Mouse (Mus musculus): ENCODE results near the gene Tmem39a. TPM values are rescaled to one million over a fixed set of nuclear protein-coding genes. Genes with fewer than 3 reads are reported as not detected.

Gene Tmem39a
- total and polyA plus RNA-seq, 2 experiments from 2014 or later: 23.3 to 28.7 TPM

DNA sequence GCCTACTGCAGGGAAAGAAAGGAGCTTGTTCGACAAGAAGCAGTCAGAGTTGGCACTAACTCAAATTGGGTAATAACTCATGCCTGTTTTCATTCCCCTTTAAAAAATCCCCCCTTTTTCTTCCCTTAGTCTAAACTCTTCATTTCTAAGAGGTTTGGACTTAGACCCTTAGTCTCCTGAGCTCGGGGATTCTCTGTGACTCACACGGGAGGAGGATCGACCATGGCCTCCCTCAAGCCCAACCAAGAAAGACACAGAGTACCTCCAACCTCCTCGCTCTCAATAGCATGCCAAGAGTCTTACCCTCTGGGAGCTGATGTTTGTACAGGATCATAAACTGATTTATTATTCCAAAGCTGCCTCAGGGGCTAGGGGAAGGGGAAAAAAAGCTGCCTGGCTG lies 54.1 kb downstream of the Tmem39a start:
- no peak overlapping the region for H3K9ac ChIP-seq (replicated peaks; ENCODE audit: low read depth, low read length)
- H3K27ac ChIP-seq (ENCODE audit: low read depth): no peak overlapping the region
- H3K4me2 ChIP-seq (ENCODE audit: low read depth, low read length): no peak overlapping the region
- no peaks in the 10 kb centered on the region for H3K9me3 ChIP-seq (replicated peaks; ENCODE audit: control insufficient read depth, low read length)
- H3K27me3 ChIP-seq (ENCODE audit: control insufficient read depth, insufficient read depth, low read length): no peaks in the 10 kb centered on the region
- ATAC-seq (ENCODE audit: insufficient read depth, low read depth) (no peak), DNase-seq (ENCODE audit: low spot score) (no peak)
- 79% methylated on average over 5 of the region's 5 CpGs for WGBS
- peaks cover 94% of the 10 kb centered on the region for H3K36me3 ChIP-seq (replicated peaks; ENCODE audit: control insufficient read depth, insufficient read depth, low read length)
- no peak for TF ChIP-seq CTCF (IDR thresholded peaks at IDR 0.05; ENCODE audit: low read depth)
- TF ChIP-seq EP300 (IDR thresholded peaks at IDR 0.05; ENCODE audit: low read depth): no peak
- H3K4me1 ChIP-seq (ENCODE audit: control insufficient read depth, insufficient read depth): no peaks in the 10 kb centered on the region
- no peak overlapping the region for H3K4me3 ChIP-seq (ENCODE audit: low read depth, low read length)

DNA sequence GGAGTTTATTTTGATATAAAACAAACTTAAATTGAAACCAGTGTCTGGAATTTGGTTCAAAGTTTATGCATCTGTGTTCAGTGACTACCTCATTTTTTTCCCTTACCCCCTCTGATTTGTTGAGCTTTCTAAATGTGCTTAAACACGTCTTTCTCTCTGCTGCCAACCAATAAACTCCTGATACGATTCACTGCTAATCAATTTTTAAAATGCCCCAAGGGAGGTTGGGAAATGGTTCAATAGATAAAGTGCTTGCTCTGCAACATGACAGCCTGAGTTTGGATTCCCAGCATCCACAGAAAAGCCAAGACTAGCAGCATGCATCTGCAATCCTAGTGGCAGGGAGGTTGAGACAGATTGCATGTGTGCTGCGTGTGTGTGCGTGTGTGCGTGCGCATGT lies 55.1 kb downstream of the Tmem39a start:
- H3K9me3 ChIP-seq (replicated peaks; ENCODE audit: control insufficient read depth, low read length): no peaks in the 10 kb centered on the region
- H3K36me3 ChIP-seq (replicated peaks; ENCODE audit: control insufficient read depth, insufficient read depth, low read length): peaks cover 94% of the 10 kb centered on the region
- no peak for TF ChIP-seq CTCF (IDR thresholded peaks at IDR 0.05; ENCODE audit: low read depth)
- TF ChIP-seq EP300 (IDR thresholded peaks at IDR 0.05; ENCODE audit: low read depth): no peak
- DNase-seq (ENCODE audit: low spot score): no peak
- H3K27me3 ChIP-seq (ENCODE audit: control insufficient read depth, insufficient read depth, low read length): no peaks in the 10 kb centered on the region
- no peak overlapping the region for H3K27ac ChIP-seq (ENCODE audit: low read depth)
- H3K4me2 ChIP-seq (ENCODE audit: low read depth, low read length): no peak overlapping the region
- H3K4me3 ChIP-seq (ENCODE audit: low read depth, low read length): no peak overlapping the region
- 93% methylated on average over 6 of the region's 6 CpGs for WGBS
- ATAC-seq (ENCODE audit: insufficient read depth, low read depth): no peak
- no peaks in the 10 kb centered on the region for H3K4me1 ChIP-seq (ENCODE audit: control insufficient read depth, insufficient read depth)
- no peak overlapping the region for H3K9ac ChIP-seq (replicated peaks; ENCODE audit: low read depth, low read length)

DNA sequence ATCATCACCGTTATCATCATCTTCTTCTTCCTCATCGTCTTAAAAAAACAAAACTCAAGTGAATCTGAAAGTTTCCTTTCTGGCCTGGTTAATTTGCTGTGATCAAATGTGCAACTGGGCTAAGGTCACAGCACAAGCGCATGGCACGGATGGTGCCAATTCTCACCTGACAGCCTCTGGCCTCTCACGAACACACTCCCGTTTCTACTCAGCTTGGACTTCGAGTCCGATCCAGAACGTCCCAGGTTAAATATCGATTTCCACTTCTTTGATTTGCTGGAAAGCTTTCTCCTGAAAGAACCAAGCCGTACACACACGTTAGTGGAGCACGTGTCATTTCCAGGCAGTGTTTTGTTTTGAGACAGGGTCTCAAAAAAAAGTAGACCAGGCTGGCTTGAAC lies 59.5 kb downstream of the Tmem39a start:
- DNase-seq (ENCODE audit: low spot score): no peak

DNA sequence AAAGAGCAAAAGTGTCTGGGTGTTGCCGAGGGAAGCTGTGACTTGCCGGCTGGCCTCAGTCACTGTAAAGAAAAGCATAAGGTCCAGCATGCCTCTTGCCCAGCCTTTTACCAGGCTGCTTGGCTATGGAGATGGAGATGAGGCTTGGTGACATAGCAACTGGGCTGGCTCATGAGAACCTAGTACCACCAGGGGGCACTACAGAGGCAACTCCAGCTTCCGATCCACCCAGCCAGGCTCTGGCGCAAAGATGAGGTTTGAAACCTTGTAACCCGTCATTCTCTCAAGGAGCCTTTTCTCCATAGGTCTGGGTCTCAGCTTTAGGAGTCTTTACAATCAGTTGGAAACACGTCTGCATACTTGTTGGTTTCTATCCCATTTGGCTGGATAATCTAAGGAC lies 60.6 kb downstream of the Tmem39a start:
- WGBS: 28% methylated on average over 6 of the region's 6 CpGs
- Histone ChIP-seq H3K9me3 (replicated peaks; ENCODE audit: control insufficient read depth, low read length) (no peaks in the 10 kb centered on the region), H3K4me3 (ENCODE audit: low read depth, low read length) (no peak overlapping the region), H3K27me3 (ENCODE audit: control insufficient read depth, insufficient read depth, low read length) (no peaks in the 10 kb centered on the region), H3K4me1 (ENCODE audit: control insufficient read depth, insufficient read depth) (peaks cover 30% of the 10 kb centered on the region), H3K9ac (replicated peaks; ENCODE audit: low read depth, low read length) (no peak overlapping the region), H3K27ac (ENCODE audit: low read depth) (no peak overlapping the region), H3K4me2 (ENCODE audit: low read depth, low read length) (no peak overlapping the region), H3K36me3 (replicated peaks; ENCODE audit: control insufficient read depth, insufficient read depth, low read length) (peaks cover 79% of the 10 kb centered on the region)
- DNase-seq (ENCODE audit: low spot score) (peak; percentile 84), ATAC-seq (ENCODE audit: insufficient read depth, low read depth) (peak; percentile 44)
- TF ChIP-seq CTCF (IDR thresholded peaks at IDR 0.05; ENCODE audit: low read depth) (peak; percentile 85), EP300 (IDR thresholded peaks at IDR 0.05; ENCODE audit: low read depth) (no peak)

More for the DNA sequence above, 59.5 kb downstream of the Tmem39a start:
- 95% methylated on average over 13 of the region's 13 CpGs for WGBS
- no peak overlapping the region for H3K9ac ChIP-seq (replicated peaks; ENCODE audit: low read depth, low read length)
- no peak overlapping the region for H3K4me2 ChIP-seq (ENCODE audit: low read depth, low read length)
- no peak overlapping the region for H3K27ac ChIP-seq (ENCODE audit: low read depth)
- H3K9me3 ChIP-seq (replicated peaks; ENCODE audit: control insufficient read depth, low read length): no peaks in the 10 kb centered on the region
- no peak for ATAC-seq (ENCODE audit: insufficient read depth, low read depth)
- H3K4me3 ChIP-seq (ENCODE audit: low read depth, low read length): no peak overlapping the region
- H3K4me1 ChIP-seq (ENCODE audit: control insufficient read depth, insufficient read depth): peaks cover 21% of the 10 kb centered on the region
- no peaks in the 10 kb centered on the region for H3K27me3 ChIP-seq (ENCODE audit: control insufficient read depth, insufficient read depth, low read length)
- peaks cover 80% of the 10 kb centered on the region for H3K36me3 ChIP-seq (replicated peaks; ENCODE audit: control insufficient read depth, insufficient read depth, low read length)
- no peak for TF ChIP-seq EP300 (IDR thresholded peaks at IDR 0.05; ENCODE audit: low read depth)
- no peak for TF ChIP-seq CTCF (IDR thresholded peaks at IDR 0.05; ENCODE audit: low read depth)

DNA sequence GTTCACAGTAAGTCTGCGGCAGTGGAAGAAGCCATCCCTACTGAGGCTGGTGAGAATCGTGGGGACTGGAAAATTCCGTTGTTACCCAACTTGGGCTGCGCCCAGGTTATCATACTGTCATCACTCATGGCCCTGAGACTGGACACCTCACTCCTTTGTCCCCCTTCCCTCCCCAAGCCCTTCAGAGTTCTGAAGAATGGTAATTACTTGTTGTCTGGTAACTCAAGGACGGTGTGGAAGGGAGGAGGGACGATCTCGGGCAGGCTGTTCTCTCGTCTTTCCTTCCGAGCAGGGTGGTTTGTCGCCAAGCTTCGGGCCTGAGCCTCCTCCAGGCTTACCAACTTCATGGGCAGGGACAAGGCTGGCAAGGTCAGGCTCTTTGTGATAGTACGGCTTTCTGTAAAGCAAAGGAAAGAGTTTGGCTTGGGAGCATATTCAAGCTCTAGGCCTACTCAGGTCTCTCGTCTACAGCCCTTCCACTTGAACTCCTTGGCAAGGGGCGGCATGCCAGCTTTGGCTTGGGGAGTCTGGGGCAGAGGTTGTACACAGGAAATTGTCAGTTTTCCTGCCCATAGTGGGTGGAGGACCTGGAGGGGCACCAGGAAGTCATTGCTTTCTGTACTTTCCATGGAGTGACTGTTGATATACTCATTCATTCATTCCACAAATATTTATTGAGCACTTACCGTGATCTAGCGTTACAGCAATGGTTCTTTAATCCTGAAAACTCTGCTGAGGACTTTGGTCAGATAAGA lies 62.4 kb downstream of the Tmem39a start:
- 47% methylated on average over 16 of the region's 16 CpGs for WGBS
- no peaks in the 10 kb centered on the region for H3K9me3 ChIP-seq (replicated peaks; ENCODE audit: control insufficient read depth, low read length)
- H3K4me1 ChIP-seq (ENCODE audit: control insufficient read depth, insufficient read depth): peaks cover 48% of the 10 kb centered on the region
- peaks cover 81% of the 10 kb centered on the region for H3K36me3 ChIP-seq (replicated peaks; ENCODE audit: control insufficient read depth, insufficient read depth, low read length)
- DNase-seq (ENCODE audit: low spot score): no peak
- H3K4me2 ChIP-seq (ENCODE audit: low read depth, low read length): no peak overlapping the region
- no peak overlapping the region for H3K9ac ChIP-seq (replicated peaks; ENCODE audit: low read depth, low read length)
- no peak overlapping the region for H3K4me3 ChIP-seq (ENCODE audit: low read depth, low read length)
- no peak for TF ChIP-seq CTCF (IDR thresholded peaks at IDR 0.05; ENCODE audit: low read depth)
- H3K27me3 ChIP-seq (ENCODE audit: control insufficient read depth, insufficient read depth, low read length): no peaks in the 10 kb centered on the region
- peak overlapping the region; percentile 74 for H3K27ac ChIP-seq (ENCODE audit: low read depth)
- ATAC-seq (ENCODE audit: insufficient read depth, low read depth): no peak

DNA sequence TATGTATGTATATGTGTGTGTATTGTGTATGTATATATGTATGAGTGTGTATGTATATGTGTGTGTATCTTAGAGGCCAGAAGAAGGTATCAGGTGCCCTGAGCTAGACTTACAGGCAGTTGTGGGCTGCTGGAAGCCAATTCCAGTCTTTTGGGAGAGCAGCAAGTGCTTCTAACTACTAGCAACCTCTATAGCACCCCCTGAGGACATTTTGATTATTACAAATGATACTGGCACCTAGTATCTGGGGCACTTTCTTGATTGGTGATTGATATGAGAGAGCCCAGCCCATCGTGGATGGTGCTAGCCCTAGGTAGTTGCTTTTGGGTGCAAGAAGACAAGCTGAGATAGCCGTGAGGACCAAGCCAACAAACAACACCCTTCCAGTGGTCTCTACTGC lies 63.8 kb downstream of the Tmem39a start:
- TF ChIP-seq EP300 (IDR thresholded peaks at IDR 0.05; ENCODE audit: low read depth): no peak
- peak; percentile 30 for TF ChIP-seq CTCF (IDR thresholded peaks at IDR 0.05; ENCODE audit: low read depth)
- Histone ChIP-seq H3K36me3 (replicated peaks; ENCODE audit: control insufficient read depth, insufficient read depth, low read length) (peaks cover 67% of the 10 kb centered on the region), H3K9ac (replicated peaks; ENCODE audit: low read depth, low read length) (no peak overlapping the region), H3K4me3 (ENCODE audit: low read depth, low read length) (no peak overlapping the region), H3K9me3 (replicated peaks; ENCODE audit: control insufficient read depth, low read length) (no peaks in the 10 kb centered on the region), H3K27ac (ENCODE audit: low read depth) (peak overlapping the region; percentile 57), H3K27me3 (ENCODE audit: control insufficient read depth, insufficient read depth, low read length) (no peaks in the 10 kb centered on the region), H3K4me2 (ENCODE audit: low read depth, low read length) (no peak overlapping the region), H3K4me1 (ENCODE audit: control insufficient read depth, insufficient read depth) (peaks cover 61% of the 10 kb centered on the region)
- DNase-seq (ENCODE audit: low spot score) (no peak), ATAC-seq (ENCODE audit: insufficient read depth, low read depth) (no peak)
- 59% methylated on average over 2 of the region's 2 CpGs for WGBS
